Mouse (Mus musculus): Measurements from ENCODE around the gene Trim2. TPM values are rescaled to one million over a fixed set of nuclear protein-coding genes. Genes with fewer than 3 reads are reported as not detected.

The Trim2 gene
- polyA plus RNA-seq, 1 experiment from 2014 or later: 194 TPM

- peak overlapping the region; percentile 49 for H3K4me3 ChIP-seq
- 59% methylated on average over 4 of the region's 4 CpGs for WGBS
- H3K4me1 ChIP-seq: peaks cover 64% of the 10 kb centered on the region
- H3K27me3 ChIP-seq: no peaks in the 10 kb centered on the region
- no peaks in the 10 kb centered on the region for H3K9me3 ChIP-seq
- no peak for ATAC-seq (replicated peaks)
- 0 out of 2 replicates have a peak, but pooled peaks cover 2% of the 10 kb centered on the region for H3K36me3 ChIP-seq
- peak overlapping the region; percentile 97 for H3K27ac ChIP-seq (replicated peaks)
- peak overlapping the region; percentile 70 for H3K4me2 ChIP-seq (replicated peaks)
- H3K9ac ChIP-seq (replicated peaks): peak overlapping the region; percentile 17
These were observed 5.0 kb downstream of the Trim2 start for GRCm38 (mm10) chr3:84301674-84302073.

- peaks cover 59% of the 10 kb centered on the region for H3K4me1 ChIP-seq
- no peak overlapping the region for H3K4me3 ChIP-seq
- H3K36me3 ChIP-seq: 0 out of 2 replicates have a peak, but pooled peaks cover 2% of the 10 kb centered on the region
- H3K4me2 ChIP-seq (replicated peaks): no peak overlapping the region
- no peaks in the 10 kb centered on the region for H3K27me3 ChIP-seq
- no peaks in the 10 kb centered on the region for H3K9me3 ChIP-seq
- no peak overlapping the region for H3K9ac ChIP-seq (replicated peaks)
- 64% methylated on average over 3 of the region's 3 CpGs for WGBS
- H3K27ac ChIP-seq (replicated peaks): no peak overlapping the region
- no peak for ATAC-seq (replicated peaks)
These were observed 8.5 kb downstream of the Trim2 start for GRCm38 (mm10) chr3:84298186-84298585.

- H3K9me3 ChIP-seq: no peaks in the 10 kb centered on the region
- H3K4me2 ChIP-seq (replicated peaks): no peak overlapping the region
- peak overlapping the region; percentile 29; the same call in 1 of the 2 replicates for H3K27ac ChIP-seq (replicated peaks)
- 0 out of 2 replicates have a peak, but pooled peaks cover 2% of the 10 kb centered on the region for H3K36me3 ChIP-seq
- H3K27me3 ChIP-seq: no peaks in the 10 kb centered on the region
- H3K4me1 ChIP-seq: peaks cover 58% of the 10 kb centered on the region
- H3K4me3 ChIP-seq: no peak overlapping the region
- WGBS: 30% methylated on average over 2 of the region's 2 CpGs
- H3K9ac ChIP-seq (replicated peaks): no peak overlapping the region
- ATAC-seq (replicated peaks): no peak
These were observed 10.0 kb downstream of the Trim2 start for GRCm38 (mm10) chr3:84296676-84297075.

- 60% methylated on average over 9 of the region's 9 CpGs for WGBS
- Histone ChIP-seq H3K4me2 (replicated peaks) (no peak overlapping the region), H3K27ac (replicated peaks) (0 out of 2 replicates have a peak overlapping the region, but pooled peaks have one; percentile 15), H3K27me3 (no peaks in the 10 kb centered on the region), H3K9me3 (no peaks in the 10 kb centered on the region), H3K9ac (replicated peaks) (no peak overlapping the region; the same call in 1 of the 2 replicates), H3K4me1 (peaks cover 51% of the 10 kb centered on the region), H3K36me3 (0 out of 2 replicates have a peak, but pooled peaks cover 2% of the 10 kb centered on the region), H3K4me3 (no peak overlapping the region)
- ATAC-seq (replicated peaks): no peak
These were observed 11.9 kb downstream of the Trim2 start for GRCm38 (mm10) chr3:84294734-84295133.

- ATAC-seq (replicated peaks): no peak
- H3K27me3 ChIP-seq: no peaks in the 10 kb centered on the region
- H3K4me2 ChIP-seq (replicated peaks): no peak overlapping the region
- peaks cover 55% of the 10 kb centered on the region for H3K4me1 ChIP-seq
- H3K9ac ChIP-seq (replicated peaks): peak overlapping the region; percentile 10; the same call in 1 of the 2 replicates
- H3K27ac ChIP-seq (replicated peaks): 0 out of 2 replicates have a peak overlapping the region, but pooled peaks have one; percentile 15
- 35% methylated on average over 13 of the region's 13 CpGs for WGBS
- no peak overlapping the region for H3K4me3 ChIP-seq
- no peaks in the 10 kb centered on the region for H3K9me3 ChIP-seq
- 0 out of 2 replicates have a peak, but pooled peaks cover 5% of the 10 kb centered on the region for H3K36me3 ChIP-seq
These were observed 12.7 kb downstream of the Trim2 start for GRCm38 (mm10) chr3:84293666-84294595.

GRCm38 (mm10) chr3:84292238-84292637 is 14.4 kb downstream of the Trim2 start:
- Histone ChIP-seq H3K9me3 (no peaks in the 10 kb centered on the region), H3K4me3 (no peak overlapping the region), H3K9ac (replicated peaks) (no peak overlapping the region), H3K27ac (replicated peaks) (peak overlapping the region; percentile 56), H3K4me1 (peaks cover 48% of the 10 kb centered on the region), H3K27me3 (no peaks in the 10 kb centered on the region), H3K36me3 (0 out of 2 replicates have a peak, but pooled peaks cover 5% of the 10 kb centered on the region), H3K4me2 (replicated peaks) (no peak overlapping the region)
- no peak for ATAC-seq (replicated peaks)
- WGBS: 65% methylated on average over 5 of the region's 5 CpGs

GRCm38 (mm10) chr3:84288931-84289330 is 17.7 kb downstream of the Trim2 start:
- WGBS: 62% methylated on average over 4 of the region's 4 CpGs
- ATAC-seq (replicated peaks): no peak

GRCm38 (mm10) chr3:84287256-84287655 is 19.4 kb downstream of the Trim2 start:
- 84% methylated on average over 3 of the region's 3 CpGs for whole genome bisulfite sequencing
- Histone ChIP-seq H3K9ac (replicated peaks) (no peak overlapping the region), H3K4me3 (no peak overlapping the region), H3K27ac (replicated peaks) (no peak overlapping the region), H3K9me3 (no peaks in the 10 kb centered on the region), H3K4me2 (replicated peaks) (no peak overlapping the region), H3K4me1 (peaks cover 51% of the 10 kb centered on the region), H3K27me3 (no peaks in the 10 kb centered on the region), H3K36me3 (0 out of 2 replicates have a peak, but pooled peaks cover 5% of the 10 kb centered on the region)
- no peak for ATAC-seq (replicated peaks)

More at GRCm38 (mm10) chr3:84288931-84289330, 17.7 kb downstream of the Trim2 start:
- no peak overlapping the region for H3K4me3 ChIP-seq
- 0 out of 2 replicates have a peak, but pooled peaks cover 5% of the 10 kb centered on the region for H3K36me3 ChIP-seq
- H3K27me3 ChIP-seq: no peaks in the 10 kb centered on the region
- H3K9me3 ChIP-seq: no peaks in the 10 kb centered on the region
- no peak overlapping the region for H3K27ac ChIP-seq (replicated peaks)
- no peak overlapping the region for H3K4me2 ChIP-seq (replicated peaks)
- no peak overlapping the region for H3K9ac ChIP-seq (replicated peaks)
- peaks cover 51% of the 10 kb centered on the region for H3K4me1 ChIP-seq

GRCm38 (mm10) chr3:84286311-84286710 is 20.4 kb downstream of the Trim2 start:
- H3K27me3 ChIP-seq: no peaks in the 10 kb centered on the region
- H3K4me3 ChIP-seq: no peak overlapping the region
- no peak overlapping the region for H3K4me2 ChIP-seq (replicated peaks)
- H3K27ac ChIP-seq (replicated peaks): no peak overlapping the region
- peaks cover 48% of the 10 kb centered on the region for H3K4me1 ChIP-seq
- H3K36me3 ChIP-seq: 0 out of 2 replicates have a peak, but pooled peaks cover 5% of the 10 kb centered on the region
- H3K9me3 ChIP-seq: no peaks in the 10 kb centered on the region
- H3K9ac ChIP-seq (replicated peaks): no peak overlapping the region
- ATAC-seq (replicated peaks): no peak
- 85% methylated on average over 5 of the region's 5 CpGs for WGBS

- no peak overlapping the region for H3K9ac ChIP-seq (replicated peaks)
- no peaks in the 10 kb centered on the region for H3K9me3 ChIP-seq
- peak overlapping the region; percentile 36 for H3K27ac ChIP-seq (replicated peaks)
- H3K4me3 ChIP-seq: no peak overlapping the region
- no peak for ATAC-seq (replicated peaks)
- 24% methylated on average over 3 of the region's 3 CpGs for WGBS
- H3K4me1 ChIP-seq: peaks cover 52% of the 10 kb centered on the region
- no peaks in the 10 kb centered on the region for H3K27me3 ChIP-seq
- 0 out of 2 replicates have a peak, but pooled peaks cover 5% of the 10 kb centered on the region for H3K36me3 ChIP-seq
- H3K4me2 ChIP-seq (replicated peaks): no peak overlapping the region
These were observed 21.9 kb downstream of the Trim2 start for GRCm38 (mm10) chr3:84284796-84285195.

GRCm38 (mm10) chr3:84283524-84283923 is 23.2 kb downstream of the Trim2 start:
- 74% methylated on average over 8 of the region's 8 CpGs for WGBS
- Histone ChIP-seq H3K27me3 (no peaks in the 10 kb centered on the region), H3K36me3 (no peaks in the 10 kb centered on the region), H3K4me2 (replicated peaks) (no peak overlapping the region), H3K4me3 (no peak overlapping the region), H3K9ac (replicated peaks) (no peak overlapping the region), H3K4me1 (peaks cover 55% of the 10 kb centered on the region), H3K9me3 (no peaks in the 10 kb centered on the region), H3K27ac (replicated peaks) (no peak overlapping the region)
- ATAC-seq (replicated peaks): no peak

GRCm38 (mm10) chr3:84281936-84282371 is 24.7 kb downstream of the Trim2 start:
- Histone ChIP-seq H3K4me3 (no peak overlapping the region), H3K9me3 (no peaks in the 10 kb centered on the region), H3K4me2 (replicated peaks) (no peak overlapping the region), H3K27ac (replicated peaks) (no peak overlapping the region; the same call in 1 of the 2 replicates), H3K27me3 (no peaks in the 10 kb centered on the region), H3K9ac (replicated peaks) (no peak overlapping the region), H3K36me3 (0 out of 2 replicates have a peak, but pooled peaks cover 3% of the 10 kb centered on the region), H3K4me1 (peaks cover 55% of the 10 kb centered on the region)
- 23% methylated on average over 10 of the region's 10 CpGs for WGBS
- peak; percentile 45 for ATAC-seq (replicated peaks)
